Mouse (Mus musculus): ENCODE results near the gene Lzts3.

Gene Lzts3

GRCm38 (mm10) chr2:130641351-130642025 is 1.1 kb downstream of the Lzts3 start:
- in situ Hi-C loops (cut with MboI; ENCODE audit: low pct_unique_long_range_greater_than_20kb in 1 of 2, low sequenced_read_pairs in 2 of 2, unreplicated experiment in 1 of 2): no loop called here

DNA sequence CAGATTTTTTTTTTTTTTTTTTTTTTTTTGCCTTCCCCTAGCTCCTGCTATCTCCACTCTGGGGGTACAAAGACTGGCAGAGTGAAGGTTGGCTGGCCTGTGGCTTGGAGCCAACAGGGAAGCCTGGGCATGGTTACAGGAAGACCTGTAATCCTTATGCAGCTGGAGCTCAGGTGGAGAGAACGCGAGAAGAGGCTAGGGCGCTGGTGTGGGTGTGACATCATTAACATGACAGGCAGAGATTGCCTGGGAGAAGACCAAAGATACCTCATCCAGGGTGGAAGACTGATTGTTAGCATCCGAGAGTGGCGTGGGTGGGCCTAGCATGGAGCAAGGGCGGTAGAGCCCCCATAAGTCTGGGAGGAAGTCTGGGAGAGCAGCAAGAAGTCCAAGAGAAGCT is 3.3 kb downstream of the Lzts3 start:
- in situ Hi-C loops (cut with MboI; ENCODE audit: low pct_unique_long_range_greater_than_20kb in 1 of 2, low sequenced_read_pairs in 2 of 2, unreplicated experiment in 1 of 2): no loop called here

DNA sequence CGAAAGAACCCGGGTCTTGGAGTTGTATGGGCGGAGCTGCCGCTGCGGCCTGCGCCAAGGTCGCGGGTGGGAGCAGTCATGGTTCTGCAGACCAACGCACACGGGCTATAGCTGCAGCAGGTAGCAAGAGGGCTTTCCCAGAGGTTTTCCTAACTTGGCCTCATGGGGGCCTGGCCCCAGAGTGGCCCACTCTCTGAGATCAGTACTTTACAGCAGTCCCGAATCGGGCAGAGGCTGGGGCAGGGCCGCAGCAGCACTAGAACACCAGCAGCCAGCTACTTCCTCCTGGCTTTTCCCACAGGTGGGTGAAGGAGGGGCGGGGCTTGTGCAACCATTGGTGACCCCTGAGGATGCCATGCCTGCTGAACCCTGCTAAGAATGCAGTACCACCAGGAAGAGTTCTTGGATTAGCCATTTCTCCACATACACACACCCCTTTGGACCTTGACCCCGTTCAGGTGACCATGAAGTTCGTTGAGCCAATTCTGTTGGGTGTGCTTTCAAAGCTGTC is 4.4 kb downstream of the Lzts3 start:
- in situ Hi-C loops (cut with MboI; ENCODE audit: low pct_unique_long_range_greater_than_20kb in 1 of 2, low sequenced_read_pairs in 2 of 2, unreplicated experiment in 1 of 2): no loop called here

DNA sequence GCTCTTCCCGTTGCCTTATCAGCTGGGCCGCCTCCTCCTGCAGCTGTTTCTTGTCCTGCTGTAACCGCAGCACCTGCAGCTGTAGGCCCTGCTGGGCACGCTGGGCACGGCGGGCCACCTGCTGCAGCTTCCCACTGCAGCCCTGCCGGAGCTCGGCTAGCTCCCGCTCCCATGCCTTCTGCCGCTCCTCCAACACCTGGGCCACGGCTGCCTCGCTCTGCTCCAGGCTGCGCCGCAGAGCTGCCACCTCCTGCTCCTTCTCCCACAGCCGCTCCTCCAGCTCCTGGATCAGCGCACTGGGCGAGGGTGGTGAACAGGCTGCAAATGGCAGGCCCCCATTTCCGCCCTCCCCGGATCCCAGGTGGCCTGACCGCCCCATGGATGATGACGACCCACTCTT is 6.8 kb downstream of the Lzts3 start:
- in situ Hi-C loops (cut with MboI; ENCODE audit: low pct_unique_long_range_greater_than_20kb in 1 of 2, low sequenced_read_pairs in 2 of 2, unreplicated experiment in 1 of 2): no loop called here

GRCm38 (mm10) chr2:130634739-130635411 is 7.7 kb downstream of the Lzts3 start:
- in situ Hi-C loops (cut with MboI; ENCODE audit: low pct_unique_long_range_greater_than_20kb in 1 of 2, low sequenced_read_pairs in 2 of 2, unreplicated experiment in 1 of 2): no loop called here

GRCm38 (mm10) chr2:130634006-130634738 is 8.4 kb downstream of the Lzts3 start:
- in situ Hi-C loops (cut with MboI; ENCODE audit: low pct_unique_long_range_greater_than_20kb in 1 of 2, low sequenced_read_pairs in 2 of 2, unreplicated experiment in 1 of 2): no loop called here

DNA sequence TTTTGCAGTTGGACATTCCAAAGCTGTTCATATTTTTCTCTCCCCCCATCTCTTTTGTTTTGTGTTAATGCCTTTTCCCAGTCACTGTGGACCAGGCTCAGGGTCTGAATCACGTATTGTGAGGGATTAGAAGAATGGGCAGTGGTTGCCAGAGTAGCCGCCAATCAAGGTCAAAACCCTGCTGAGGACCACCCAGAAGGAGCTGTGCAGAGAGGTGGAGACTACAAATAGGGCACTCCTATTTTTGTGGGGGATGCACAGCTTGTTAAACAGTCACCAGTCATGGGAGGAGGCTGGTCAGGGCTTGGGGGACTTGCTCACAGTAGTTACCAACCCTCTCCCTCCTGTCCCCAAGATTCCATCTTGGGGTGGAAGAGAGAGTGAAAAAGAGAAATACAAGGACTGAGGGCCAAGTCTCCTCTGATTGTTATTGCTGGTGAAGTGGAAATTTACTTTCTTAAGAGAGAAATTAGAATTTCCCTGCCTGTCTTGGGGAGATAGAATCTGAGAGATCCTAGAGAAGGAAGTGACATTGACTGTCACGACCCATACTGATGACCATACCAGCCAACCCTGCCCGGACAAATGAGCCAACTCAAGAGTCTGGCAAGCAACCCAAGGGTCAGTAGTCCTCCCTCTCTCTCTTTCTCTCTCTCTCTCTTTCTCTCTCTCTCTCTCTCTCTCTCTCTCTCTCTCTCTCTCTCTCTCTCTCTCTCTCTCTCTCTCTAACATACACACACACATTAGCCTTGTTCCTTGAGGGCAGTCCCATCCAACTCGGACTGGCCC is 9.5 kb downstream of the Lzts3 start:
- in situ Hi-C loops (cut with MboI; ENCODE audit: low pct_unique_long_range_greater_than_20kb in 1 of 2, low sequenced_read_pairs in 2 of 2, unreplicated experiment in 1 of 2): no loop called here

- in situ Hi-C loops (cut with MboI; ENCODE audit: low pct_unique_long_range_greater_than_20kb in 1 of 2, low sequenced_read_pairs in 2 of 2, unreplicated experiment in 1 of 2): no loop called here
Measured at GRCm38 (mm10) chr2:130632416-130632815, 10.2 kb downstream of the Lzts3 start.

- in situ Hi-C loops (cut with MboI; ENCODE audit: low pct_unique_long_range_greater_than_20kb in 1 of 2, low sequenced_read_pairs in 2 of 2, unreplicated experiment in 1 of 2): no loop called here
Measured at GRCm38 (mm10) chr2:130629839-130630203, 12.8 kb downstream of the Lzts3 start, which contains the start of the genes Fastkd5 and Ubox5. Gene Fastkd5, minus strand, starts transcription at chr2:130630027. Gene Ubox5, minus strand, starts transcription at chr2:130630038.

- in situ Hi-C loops (cut with MboI; ENCODE audit: low pct_unique_long_range_greater_than_20kb in 1 of 2, low sequenced_read_pairs in 2 of 2, unreplicated experiment in 1 of 2): no loop called here
Measured at GRCm38 (mm10) chr2:130629080-130629838, 13.3 kb downstream of the Lzts3 start.

DNA sequence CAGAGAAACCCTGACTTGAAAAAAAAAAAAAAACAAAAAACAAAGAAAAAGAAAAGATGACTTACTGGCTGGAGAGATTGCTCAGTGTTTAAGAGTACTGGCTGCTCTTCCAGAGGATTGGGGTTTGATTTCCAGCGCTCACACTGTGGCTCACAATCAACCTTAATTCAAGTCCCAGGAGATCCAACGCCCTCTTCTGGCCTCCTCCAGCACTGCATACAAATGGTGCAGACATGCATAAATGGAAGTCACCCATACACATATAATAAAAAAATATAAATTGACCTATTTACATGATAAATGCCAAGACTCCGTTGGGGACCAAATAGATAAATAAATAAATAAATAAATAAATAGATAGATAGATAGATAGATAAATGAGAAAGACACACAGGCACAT is 14.2 kb downstream of the Lzts3 start:
- in situ Hi-C loops (cut with MboI; ENCODE audit: low pct_unique_long_range_greater_than_20kb in 1 of 2, low sequenced_read_pairs in 2 of 2, unreplicated experiment in 1 of 2): no loop called here

GRCm38 (mm10) chr2:130618972-130619371 is 23.6 kb downstream of the Lzts3 start:
- in situ Hi-C loops (cut with MboI; ENCODE audit: low pct_unique_long_range_greater_than_20kb in 1 of 2, low sequenced_read_pairs in 2 of 2, unreplicated experiment in 1 of 2): no loop called here

GRCm38 (mm10) chr2:130613091-130613490 is 29.5 kb downstream of the Lzts3 start:
- in situ Hi-C loops (cut with MboI; ENCODE audit: low pct_unique_long_range_greater_than_20kb in 1 of 2, low sequenced_read_pairs in 2 of 2, unreplicated experiment in 1 of 2): no loop called here

- in situ Hi-C loops (cut with MboI; ENCODE audit: low pct_unique_long_range_greater_than_20kb in 1 of 2, low sequenced_read_pairs in 2 of 2, unreplicated experiment in 1 of 2): no loop called here
Measured at GRCm38 (mm10) chr2:130602195-130602594, 40.4 kb downstream of the Lzts3 start.

- in situ Hi-C loops (cut with MboI; ENCODE audit: low pct_unique_long_range_greater_than_20kb in 1 of 2, low sequenced_read_pairs in 2 of 2, unreplicated experiment in 1 of 2): no loop called here
Measured at GRCm38 (mm10) chr2:130598399-130598798, 44.2 kb downstream of the Lzts3 start.

DNA sequence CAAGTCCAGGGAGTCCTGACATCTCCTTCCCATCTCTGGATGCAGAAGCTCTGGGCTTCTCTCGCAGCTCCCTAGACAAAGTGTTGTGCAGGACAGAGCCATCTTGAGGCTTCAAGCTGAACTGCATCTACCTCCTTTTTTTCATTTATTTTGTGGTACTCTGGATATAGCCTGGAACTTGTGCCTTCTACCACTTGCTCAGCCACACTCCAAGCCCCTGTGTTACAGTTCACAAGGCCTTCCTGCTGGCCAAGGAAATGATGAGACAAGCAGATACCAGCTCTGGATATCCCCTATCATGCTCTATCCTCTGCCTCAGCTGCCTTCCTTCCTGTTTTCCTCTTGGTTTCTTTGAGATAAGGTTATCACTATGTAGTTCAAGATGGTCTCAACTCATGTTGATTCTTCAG is 45.0 kb downstream of the Lzts3 start:
- in situ Hi-C loops (cut with MboI; ENCODE audit: low pct_unique_long_range_greater_than_20kb in 1 of 2, low sequenced_read_pairs in 2 of 2, unreplicated experiment in 1 of 2): no loop called here

- in situ Hi-C loops (cut with MboI; ENCODE audit: low pct_unique_long_range_greater_than_20kb in 1 of 2, low sequenced_read_pairs in 2 of 2, unreplicated experiment in 1 of 2): no loop called here
Measured at GRCm38 (mm10) chr2:130595596-130595995, 47.0 kb downstream of the Lzts3 start.

DNA sequence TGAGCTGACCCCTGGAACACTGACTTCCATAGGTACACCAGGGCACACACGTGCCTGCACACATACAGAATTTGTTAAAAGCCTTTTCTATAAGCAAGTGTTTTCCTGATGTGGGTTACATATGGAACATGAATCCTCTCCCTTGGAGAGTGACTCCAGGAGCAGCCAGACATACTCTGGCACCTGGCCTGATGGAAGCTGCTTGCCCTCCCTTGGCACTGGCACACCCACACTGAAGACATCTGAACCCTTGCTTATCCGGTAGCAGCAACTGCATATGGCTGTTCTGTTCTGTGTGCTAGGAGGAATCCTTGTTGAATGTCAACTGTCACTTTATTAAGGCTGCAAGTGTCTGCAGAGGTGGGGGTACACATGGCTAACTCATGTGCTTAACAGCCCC is 51.6 kb downstream of the Lzts3 start:
- in situ Hi-C loops (cut with MboI; ENCODE audit: low pct_unique_long_range_greater_than_20kb in 1 of 2, low sequenced_read_pairs in 2 of 2, unreplicated experiment in 1 of 2): no loop called here

Measured in mouse embryonic stem cell (cell line).